Mouse (Mus musculus): Measurements from ENCODE around the gene Kidins220. TPM values are rescaled to one million over a fixed set of nuclear protein-coding genes. Genes with fewer than 3 reads are reported as not detected.

The Kidins220 gene
- polyA plus RNA-seq (2012; rRNA removed) (46.1 and 46.9 TPM in 2 replicates), polyA plus RNA-seq (2014; fragmentation: Nextera tagmentation; extraction: Ambion mirVana) (31.6 and 33.3 TPM in 2 replicates)

- peak; percentile 91 for ATAC-seq (ENCODE audit: low FRiP score, low read depth)
- 20% methylated on average over 29 of the region's 29 CpGs for WGBS
Observed at GRCm38 (mm10) chr12:24974446-24975114, at the start of gene Kidins220. Gene Kidins220 (plus strand): TSS chr12:24974925.

GRCm38 (mm10) chr12:24925276-24925675 is 49.4 kb upstream of the Kidins220 start:
- TF ChIP-seq POLR2A (IDR thresholded peaks at IDR 0.05; ENCODE audit: borderline replicate concordance, extremely low read depth, insufficient read depth, insufficient read length) = no peak
- H3K4me2 ChIP-seq (replicated peaks; ENCODE audit: low read depth, low read length, severe bottlenecking) = no peak overlapping the region
- no peak overlapping the region for H3K27ac ChIP-seq (replicated peaks; ENCODE audit: low read depth, low read length)
- H3K4me1 ChIP-seq (ENCODE audit: control insufficient read depth, insufficient read depth, low read length) = peaks cover 12% of the 10 kb centered on the region
- no peak overlapping the region for H3K9ac ChIP-seq (ENCODE audit: low read depth, low read length, severe bottlenecking)
- DNase-seq (ENCODE audit: low spot score) (no peak), ATAC-seq (ENCODE audit: low FRiP score, low read depth) (no peak)
- no peaks in the 10 kb centered on the region for H3K9me3 ChIP-seq (ENCODE audit: control insufficient read depth, low read length)
- H3K36me3 ChIP-seq (ENCODE audit: control insufficient read depth, insufficient read depth, low read length) = peaks cover 15% of the 10 kb centered on the region; the same call in 1 of the 2 replicates
- no peaks in the 10 kb centered on the region for H3K27me3 ChIP-seq (ENCODE audit: control insufficient read depth, insufficient read depth, low read length)
- no peak overlapping the region for H3K4me3 ChIP-seq (replicated peaks; ENCODE audit: low read length)
- WGBS = 84% methylated on average over 5 of the region's 5 CpGs

More at GRCm38 (mm10) chr12:24974446-24975114, at the start of gene Kidins220:
- H3K27me3 ChIP-seq (ENCODE audit: control insufficient read depth, insufficient read depth, low read length) = no peaks in the 10 kb centered on the region
- H3K9ac ChIP-seq (ENCODE audit: low read depth, low read length, severe bottlenecking) = peak within 1 kb of the TSS; percentile 68
- no peaks in the 10 kb centered on the region for H3K9me3 ChIP-seq (ENCODE audit: control insufficient read depth, low read length)
- H3K4me1 ChIP-seq (ENCODE audit: control insufficient read depth, insufficient read depth, low read length) = peaks cover 8% of the 10 kb centered on the region; the same call in 1 of the 2 replicates
- peak within 1 kb of the TSS; percentile 82 for H3K27ac ChIP-seq (replicated peaks; ENCODE audit: low read depth, low read length)
- peak within 1 kb of the TSS; percentile 60 for H3K4me2 ChIP-seq (replicated peaks; ENCODE audit: low read depth, low read length, severe bottlenecking)
- peak; percentile 91 for DNase-seq (ENCODE audit: low spot score)
- TF ChIP-seq POLR2A (IDR thresholded peaks at IDR 0.05; ENCODE audit: borderline replicate concordance, extremely low read depth, insufficient read depth, insufficient read length) = 0 out of 2 replicates have a peak, but pooled peaks have one; percentile 80
- H3K4me3 ChIP-seq (replicated peaks; ENCODE audit: low read length) = peak within 1 kb of the TSS; percentile 77
- no peaks in the 10 kb centered on the region for H3K36me3 ChIP-seq (ENCODE audit: control insufficient read depth, insufficient read depth, low read length)

GRCm38 (mm10) chr12:24925684-24926083 is 49.0 kb upstream of the Kidins220 start:
- Histone ChIP-seq H3K9ac (ENCODE audit: low read depth, low read length, severe bottlenecking) (no peak overlapping the region), H3K4me1 (ENCODE audit: control insufficient read depth, insufficient read depth, low read length) (peaks cover 12% of the 10 kb centered on the region), H3K4me2 (replicated peaks; ENCODE audit: low read depth, low read length, severe bottlenecking) (no peak overlapping the region), H3K36me3 (ENCODE audit: control insufficient read depth, insufficient read depth, low read length) (peaks cover 15% of the 10 kb centered on the region; the same call in 1 of the 2 replicates), H3K9me3 (ENCODE audit: control insufficient read depth, low read length) (no peaks in the 10 kb centered on the region), H3K27me3 (ENCODE audit: control insufficient read depth, insufficient read depth, low read length) (no peaks in the 10 kb centered on the region), H3K27ac (replicated peaks; ENCODE audit: low read depth, low read length) (no peak overlapping the region), H3K4me3 (replicated peaks; ENCODE audit: low read length) (no peak overlapping the region)
- no peak for ATAC-seq (ENCODE audit: low FRiP score, low read depth)
- no peak for DNase-seq (ENCODE audit: low spot score)
- TF ChIP-seq POLR2A (IDR thresholded peaks at IDR 0.05; ENCODE audit: borderline replicate concordance, extremely low read depth, insufficient read depth, insufficient read length) = no peak
- 46% methylated on average over 4 of the region's 4 CpGs for WGBS

GRCm38 (mm10) chr12:24928051-24928748 is 46.5 kb upstream of the Kidins220 start:
- Histone ChIP-seq H3K4me1 (ENCODE audit: control insufficient read depth, insufficient read depth, low read length) (peaks cover 12% of the 10 kb centered on the region), H3K27me3 (ENCODE audit: control insufficient read depth, insufficient read depth, low read length) (no peaks in the 10 kb centered on the region), H3K4me2 (replicated peaks; ENCODE audit: low read depth, low read length, severe bottlenecking) (no peak overlapping the region), H3K9ac (ENCODE audit: low read depth, low read length, severe bottlenecking) (no peak overlapping the region), H3K9me3 (ENCODE audit: control insufficient read depth, low read length) (no peaks in the 10 kb centered on the region), H3K36me3 (ENCODE audit: control insufficient read depth, insufficient read depth, low read length) (peaks cover 17% of the 10 kb centered on the region; the same call in 1 of the 2 replicates), H3K27ac (replicated peaks; ENCODE audit: low read depth, low read length) (no peak overlapping the region), H3K4me3 (replicated peaks; ENCODE audit: low read length) (no peak overlapping the region)
- no peak for TF ChIP-seq POLR2A (IDR thresholded peaks at IDR 0.05; ENCODE audit: borderline replicate concordance, extremely low read depth, insufficient read depth, insufficient read length)
- ATAC-seq (ENCODE audit: low FRiP score, low read depth) (no peak), DNase-seq (ENCODE audit: low spot score) (no peak)
- 65% methylated on average over 18 of the region's 18 CpGs for WGBS

GRCm38 (mm10) chr12:24929043-24929442 is 45.7 kb upstream of the Kidins220 start:
- H3K9ac ChIP-seq (ENCODE audit: low read depth, low read length, severe bottlenecking) = no peak overlapping the region
- DNase-seq (ENCODE audit: low spot score) (peak; percentile 22), ATAC-seq (ENCODE audit: low FRiP score, low read depth) (no peak)
- no peaks in the 10 kb centered on the region for H3K27me3 ChIP-seq (ENCODE audit: control insufficient read depth, insufficient read depth, low read length)
- no peaks in the 10 kb centered on the region for H3K9me3 ChIP-seq (ENCODE audit: control insufficient read depth, low read length)
- no peak overlapping the region for H3K4me2 ChIP-seq (replicated peaks; ENCODE audit: low read depth, low read length, severe bottlenecking)
- peaks cover 12% of the 10 kb centered on the region for H3K4me1 ChIP-seq (ENCODE audit: control insufficient read depth, insufficient read depth, low read length)
- H3K27ac ChIP-seq (replicated peaks; ENCODE audit: low read depth, low read length) = no peak overlapping the region
- TF ChIP-seq POLR2A (IDR thresholded peaks at IDR 0.05; ENCODE audit: borderline replicate concordance, extremely low read depth, insufficient read depth, insufficient read length) = no peak
- 59% methylated on average over 7 of the region's 7 CpGs for WGBS
- no peak overlapping the region for H3K4me3 ChIP-seq (replicated peaks; ENCODE audit: low read length)
- H3K36me3 ChIP-seq (ENCODE audit: control insufficient read depth, insufficient read depth, low read length) = peaks cover 17% of the 10 kb centered on the region

Data from limb, embryonic 14.5 days (tissue).